Mouse (Mus musculus) heart, embryonic 16.5 days (tissue): ENCODE measurements around the gene Mtrf1l. TPM values are rescaled to one million over a fixed set of nuclear protein-coding genes. Genes with fewer than 3 reads are reported as not detected.

Experiments used
- ATAC-seq: fragments of 200-750 bp; cut with Nextera tagmentation; replicated peaks from 2 replicates; pipeline ENCODE4 v1.8.0; 2017; ENCODE audit warnings: moderate number of reproducible peaks; ENCODE audit not compliant: insufficient read depth, low FRiP score; ENCODE audit errors: extremely low read depth
- H3K27ac ChIP-seq: fragments of 300-500 bp; sonication (generic); 2 replicates; pipeline ENCODE4 v1.5.1; 2014; ENCODE audit warnings: mild to moderate bottlenecking, low read length, control low read depth, moderate library complexity
- H3K27me3 ChIP-seq: fragments of 300-500 bp; sonication (generic); 2 replicates; pipeline ENCODE4 v1.6.1; 2014; ENCODE audit warnings: low read length, mixed read lengths; ENCODE audit not compliant: control insufficient read depth, insufficient read depth
- H3K36me3 ChIP-seq: fragments of 300-500 bp; sonication (generic); 2 replicates; pipeline ENCODE4 v1.6.1; 2014; ENCODE audit not compliant: control insufficient read depth, insufficient read depth
- H3K4me1 ChIP-seq: fragments of 300-500 bp; sonication (generic); 2 replicates; pipeline ENCODE4 v1.6.1; 2014; ENCODE audit warnings: low read length, mixed read lengths; ENCODE audit not compliant: control insufficient read depth, insufficient read depth
- H3K4me2 ChIP-seq: fragments of 300-500 bp; sonication (generic); 2 replicates; pipeline ENCODE4 v1.6.1; 2014; ENCODE audit warnings: low read depth, mild to moderate bottlenecking, control low read depth, low read length
- H3K4me3 ChIP-seq: fragments of 300-500 bp; sonication (generic); 2 replicates; pipeline ENCODE4 v1.5.1; 2014; ENCODE audit warnings: mild to moderate bottlenecking, control low read depth, low read length
- H3K9ac ChIP-seq: fragments of 300-500 bp; sonication (generic); 2 replicates; pipeline ENCODE4 v1.6.1; 2014; ENCODE audit warnings: low read length, control low read depth
- H3K9me3 ChIP-seq: fragments of 300-500 bp; sonication (generic); replicated peaks from 2 replicates; pipeline ENCODE4 v1.6.1; 2016; ENCODE audit warnings: low read length; ENCODE audit not compliant: control insufficient read depth
- WGBS: fragments of 180-500 bp; shearing (Covaris S2); extraction: QIAGEN DNeasy Blood & Tissue Kit; methylation state at CpG from one replicate; pipeline ENCODE4 v1.1.7; 2014; 5-methylcytosine and 5-hydroxymethylcytosine counted together
- polyA plus RNA-seq: library from polyadenylated mRNA; unstranded; fragments of >200 nt; fragmentation: Nextera tagmentation; extraction: Ambion mirVana; gene quantifications from 2 replicates; pipeline ENCODE4 v1.2.1, GENCODE M21; 2015

Gene Mtrf1l
- polyA plus RNA-seq, 1 experiment from 2014 or later = 9.8 TPM

GRCm38 (mm10) chr10:5846939-5847338 is 23.2 kb upstream of the Mtrf1l start:
- Histone ChIP-seq H3K9me3 (no peaks in the 10 kb centered on the region), H3K27ac (no peak overlapping the region), H3K36me3 (no peaks in the 10 kb centered on the region), H3K4me2 (no peak overlapping the region), H3K4me3 (no peak overlapping the region), H3K27me3 (no peaks in the 10 kb centered on the region), H3K4me1 (no peaks in the 10 kb centered on the region), H3K9ac (no peak overlapping the region)
- WGBS = 39% methylated on average over 2 of the region's 2 CpGs
- ATAC-seq = no peak

GRCm38 (mm10) chr10:5841369-5841768 is 17.7 kb upstream of the Mtrf1l start:
- no peak overlapping the region for H3K27ac ChIP-seq
- H3K9ac ChIP-seq = no peak overlapping the region
- H3K9me3 ChIP-seq = no peaks in the 10 kb centered on the region
- 79% methylated on average over 4 of the region's 4 CpGs for WGBS
- ATAC-seq = no peak
- no peak overlapping the region for H3K4me2 ChIP-seq
- H3K4me1 ChIP-seq = no peaks in the 10 kb centered on the region
- H3K36me3 ChIP-seq = no peaks in the 10 kb centered on the region
- H3K4me3 ChIP-seq = no peak overlapping the region
- no peaks in the 10 kb centered on the region for H3K27me3 ChIP-seq

GRCm38 (mm10) chr10:5826336-5827025 is 2.8 kb upstream of the Mtrf1l start:
- H3K4me1 ChIP-seq = peaks cover 15% of the 10 kb centered on the region
- ATAC-seq = no peak
- H3K27ac ChIP-seq = no peak overlapping the region
- H3K36me3 ChIP-seq = peaks cover 5% of the 10 kb centered on the region; the same call in 1 of the 2 replicates
- WGBS = 68% methylated on average over 6 of the region's 6 CpGs
- H3K4me3 ChIP-seq = no peak overlapping the region
- no peaks in the 10 kb centered on the region for H3K27me3 ChIP-seq
- H3K9ac ChIP-seq = no peak overlapping the region
- no peaks in the 10 kb centered on the region for H3K9me3 ChIP-seq
- H3K4me2 ChIP-seq = no peak overlapping the region

- H3K27ac ChIP-seq = peak overlapping the region; percentile 96
- peaks cover 16% of the 10 kb centered on the region for H3K4me1 ChIP-seq
- no peaks in the 10 kb centered on the region for H3K9me3 ChIP-seq
- no peaks in the 10 kb centered on the region for H3K27me3 ChIP-seq
- H3K36me3 ChIP-seq = peaks cover 5% of the 10 kb centered on the region; the same call in 1 of the 2 replicates
- WGBS = 3% methylated on average over 3 of the region's 3 CpGs
- H3K9ac ChIP-seq = peak overlapping the region; percentile 71
- H3K4me3 ChIP-seq = peak overlapping the region; percentile 83
- H3K4me2 ChIP-seq = peak overlapping the region; percentile 86
- no peak for ATAC-seq
These were observed 1.1 kb upstream of the Mtrf1l start for GRCm38 (mm10) chr10:5824779-5825178.

GRCm38 (mm10) chr10:5823291-5823739 is 395 bp downstream of the Mtrf1l start:
- ATAC-seq = no peak; the same call in 1 of the 2 replicates
- Histone ChIP-seq H3K27me3 (no peaks in the 10 kb centered on the region), H3K36me3 (peaks cover 19% of the 10 kb centered on the region), H3K9me3 (no peaks in the 10 kb centered on the region), H3K9ac (peak overlapping the region; percentile 94), H3K27ac (peak overlapping the region; percentile 94), H3K4me3 (peak overlapping the region; percentile 83), H3K4me1 (peaks cover 16% of the 10 kb centered on the region), H3K4me2 (peak overlapping the region; percentile 71)
- WGBS = 1% methylated on average over 37 of the region's 37 CpGs

GRCm38 (mm10) chr10:5818772-5819171 is 4.9 kb downstream of the Mtrf1l start:
- Histone ChIP-seq H3K27me3 (no peaks in the 10 kb centered on the region), H3K27ac (no peak overlapping the region), H3K36me3 (peaks cover 58% of the 10 kb centered on the region), H3K4me1 (peaks cover 14% of the 10 kb centered on the region), H3K9me3 (no peaks in the 10 kb centered on the region), H3K4me3 (no peak overlapping the region), H3K9ac (no peak overlapping the region), H3K4me2 (no peak overlapping the region)
- no peak for ATAC-seq
- WGBS = 91% methylated on average over 3 of the region's 3 CpGs

- Histone ChIP-seq H3K27ac (no peak overlapping the region), H3K4me1 (no peaks in the 10 kb centered on the region), H3K36me3 (peaks cover 78% of the 10 kb centered on the region), H3K9me3 (no peaks in the 10 kb centered on the region), H3K4me2 (no peak overlapping the region), H3K9ac (no peak overlapping the region), H3K27me3 (no peaks in the 10 kb centered on the region), H3K4me3 (no peak overlapping the region)
- ATAC-seq = no peak
- 97% methylated on average over 2 of the region's 2 CpGs for WGBS
These were observed 7.7 kb downstream of the Mtrf1l start for GRCm38 (mm10) chr10:5815968-5816367.

GRCm38 (mm10) chr10:5813724-5814123 is 10.0 kb downstream of the Mtrf1l start:
- H3K4me3 ChIP-seq = no peak overlapping the region
- no peak overlapping the region for H3K27ac ChIP-seq
- no peak for ATAC-seq
- no peak overlapping the region for H3K9ac ChIP-seq
- H3K36me3 ChIP-seq = peaks cover 69% of the 10 kb centered on the region
- no peaks in the 10 kb centered on the region for H3K27me3 ChIP-seq
- no peak overlapping the region for H3K4me2 ChIP-seq
- WGBS = 88% methylated on average over 11 of the region's 11 CpGs
- H3K9me3 ChIP-seq = no peaks in the 10 kb centered on the region
- H3K4me1 ChIP-seq = no peaks in the 10 kb centered on the region

- Histone ChIP-seq H3K36me3 (peaks cover 16% of the 10 kb centered on the region), H3K4me2 (no peak overlapping the region), H3K27ac (peak overlapping the region; percentile 10; the same call in 1 of the 2 replicates), H3K9ac (no peak overlapping the region), H3K9me3 (no peaks in the 10 kb centered on the region), H3K27me3 (no peaks in the 10 kb centered on the region), H3K4me3 (no peak overlapping the region), H3K4me1 (peaks cover 14% of the 10 kb centered on the region)
- WGBS = 61% methylated on average over 2 of the region's 2 CpGs
- no peak for ATAC-seq
These were observed 16.0 kb downstream of the Mtrf1l start for GRCm38 (mm10) chr10:5807683-5808082.
